Mouse (Mus musculus): ENCODE measurements at regions not wholly inside any gene's neighbourhood (a gene's known extent, or its start where the extent isn't known, plus 50 kb on each side); places are given as distances from the start of the nearest gene placed in this dataset.

DNA sequence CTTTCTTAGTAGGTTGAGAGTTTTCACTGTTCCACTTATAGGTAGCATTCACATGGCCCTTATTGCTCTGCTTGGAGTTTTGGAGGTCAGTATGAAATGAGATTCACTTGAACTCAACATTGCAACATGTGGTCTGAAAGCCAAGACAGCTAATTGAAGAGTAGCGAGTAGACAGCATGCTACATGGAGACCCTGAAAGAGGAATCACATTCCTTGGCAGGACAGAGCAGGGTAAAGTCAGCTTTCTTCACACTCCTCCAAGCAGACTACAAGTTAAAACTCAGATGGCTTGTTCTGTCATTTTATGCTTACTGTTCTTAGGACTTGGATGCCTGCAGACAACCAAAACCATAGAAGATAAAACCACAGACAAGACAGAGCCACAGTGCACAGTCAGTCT lies 91.1 kb upstream of the Rnd3 start:
- no peak for DNase-seq
- intact Hi-C loops (cut with DNase I) = no loop called here

DNA sequence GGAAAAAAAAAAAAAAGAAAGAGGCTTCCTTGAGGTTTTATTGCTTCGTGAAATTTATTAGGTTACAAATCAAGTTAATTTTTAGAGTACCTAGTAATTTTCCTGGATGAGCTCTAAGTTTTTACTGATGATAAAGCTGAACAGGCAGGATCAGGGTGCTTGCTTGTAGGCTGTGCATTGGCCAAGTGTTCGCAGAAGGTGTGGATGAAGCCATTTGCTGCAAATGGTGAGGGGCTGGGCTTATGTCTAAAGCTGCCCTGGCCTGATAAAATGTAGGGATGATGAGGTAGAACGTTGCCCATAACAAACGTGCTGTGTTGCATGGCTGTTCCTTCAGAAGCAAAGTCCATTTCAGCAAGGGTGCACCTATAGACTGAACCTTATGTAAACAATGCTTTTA lies 90.1 kb upstream of the Rnd3 start:
- intact Hi-C loops (cut with DNase I) = no loop called here
- DNase-seq = peak; percentile 5

DNA sequence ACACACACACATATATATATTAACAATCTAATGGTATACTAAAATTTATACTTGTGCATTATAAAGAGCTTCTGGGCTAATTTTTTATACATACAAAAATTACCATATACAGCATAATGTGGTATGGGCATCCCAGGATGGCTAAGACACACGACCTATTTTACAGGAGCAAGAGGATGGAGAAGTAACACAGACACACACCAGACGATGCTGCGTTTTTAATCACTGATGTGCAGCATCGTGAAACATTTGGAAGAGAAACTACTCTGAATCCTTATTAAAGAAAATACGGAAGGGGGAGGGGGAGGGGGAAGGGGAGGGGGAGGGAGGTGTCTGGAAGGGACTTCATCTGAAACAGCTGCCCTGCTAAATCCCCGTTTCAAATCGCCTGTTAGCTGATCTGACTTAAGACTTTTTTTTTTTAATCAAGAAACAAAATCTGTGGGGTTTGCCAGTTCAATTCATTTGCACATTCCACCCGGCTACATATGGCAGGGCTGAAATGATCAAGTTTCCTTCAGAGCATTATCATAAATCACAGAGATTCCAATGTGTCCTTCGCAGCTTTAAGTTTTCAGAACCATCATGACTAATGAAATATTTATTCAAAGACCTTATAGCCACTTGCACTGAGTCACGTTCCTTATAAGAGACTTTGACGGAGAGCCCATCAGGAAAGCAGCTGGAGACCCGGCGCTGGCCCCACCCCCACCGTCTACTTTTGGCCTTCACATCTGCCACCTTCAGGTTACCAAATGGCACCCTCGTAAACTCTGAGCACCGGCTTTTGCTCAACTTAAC lies 89.4 kb upstream of the Rnd3 start:
- peak; percentile 20 for DNase-seq
- intact Hi-C loops (cut with DNase I) = no loop called here

DNA sequence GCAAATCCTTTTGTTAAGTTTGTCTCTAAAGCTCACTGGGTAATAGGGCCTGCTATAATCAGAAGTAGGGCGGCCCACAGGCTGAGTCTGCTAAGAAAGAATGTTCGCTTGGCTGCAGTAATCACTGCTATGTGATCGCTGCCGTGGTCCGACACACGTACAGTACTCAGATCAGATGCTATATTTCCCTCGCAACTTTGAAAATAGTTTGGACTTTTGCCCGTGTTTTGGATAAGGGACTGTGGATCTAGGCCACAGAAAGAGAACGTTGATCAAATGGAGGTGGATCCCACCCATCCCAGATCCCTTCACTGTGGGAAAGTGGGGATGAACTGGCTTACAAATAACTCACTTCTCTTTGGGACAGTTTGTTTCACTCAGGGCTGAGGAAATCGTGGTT lies 88.5 kb upstream of the Rnd3 start:
- DNase-seq = no peak
- intact Hi-C loops (cut with DNase I) = no loop called here

DNA sequence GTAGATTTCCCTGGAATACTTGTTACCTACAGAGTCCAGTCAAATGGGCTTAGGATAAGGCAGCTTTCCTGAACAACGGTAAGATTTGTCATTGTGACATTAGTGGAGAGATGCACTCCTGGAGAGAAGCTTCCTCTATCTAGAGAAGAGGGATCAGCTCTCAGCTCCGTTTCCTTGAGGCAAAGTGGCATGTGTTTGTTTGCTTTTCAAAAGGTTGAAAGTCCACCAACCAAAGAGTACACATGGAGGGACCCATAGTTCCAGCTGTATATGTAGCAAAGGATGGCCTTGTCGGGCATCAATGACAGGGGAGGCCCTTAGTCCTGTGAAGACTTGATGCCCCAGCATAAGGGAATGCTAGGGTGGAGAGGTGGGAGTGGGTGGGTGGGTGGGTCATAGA lies 87.9 kb upstream of the Rnd3 start:
- intact Hi-C loops (cut with DNase I) = no loop called here
- DNase-seq = no peak

DNA sequence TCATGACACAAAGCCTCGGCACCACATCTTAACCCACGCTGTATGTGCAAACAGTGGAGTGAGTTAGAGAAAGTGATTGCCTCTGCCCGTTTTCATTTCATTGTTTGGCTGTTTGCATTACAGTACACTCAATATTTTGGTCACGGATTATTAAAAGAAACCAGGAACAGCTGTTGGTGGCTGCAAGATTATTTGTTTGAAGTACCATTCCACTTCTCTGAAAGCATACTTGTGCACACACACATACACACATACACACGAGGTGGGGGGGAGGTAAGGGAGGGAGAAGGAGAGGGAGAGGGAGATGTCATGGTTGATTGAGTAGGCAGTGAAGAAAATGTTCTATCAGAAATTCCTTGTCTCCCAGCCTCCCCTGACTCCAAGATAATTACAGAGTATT lies 85.5 kb upstream of the Rnd3 start:
- intact Hi-C loops (cut with DNase I) = no loop called here
- DNase-seq = no peak

DNA sequence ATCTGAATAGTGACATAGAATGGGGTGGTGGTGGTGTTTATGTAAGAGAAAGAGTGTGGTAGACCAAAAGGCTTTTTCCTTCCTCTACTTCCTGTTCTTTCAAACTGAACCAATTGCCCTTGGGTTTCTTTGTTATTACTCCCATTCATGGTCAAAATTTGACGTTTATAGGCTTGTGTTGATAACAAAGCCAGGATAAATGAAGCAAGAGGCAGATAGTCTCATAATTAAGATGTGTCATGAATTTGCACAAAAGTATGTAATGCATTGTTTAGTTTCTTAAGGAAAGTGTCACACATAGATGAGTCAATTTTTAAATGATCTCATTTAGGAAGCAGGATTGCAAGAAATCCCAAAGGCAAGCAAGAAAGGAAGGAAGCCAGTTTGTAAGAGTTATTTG lies 73.9 kb upstream of the Rnd3 start:
- intact Hi-C loops (cut with DNase I) = no loop called here
- no peak for DNase-seq

DNA sequence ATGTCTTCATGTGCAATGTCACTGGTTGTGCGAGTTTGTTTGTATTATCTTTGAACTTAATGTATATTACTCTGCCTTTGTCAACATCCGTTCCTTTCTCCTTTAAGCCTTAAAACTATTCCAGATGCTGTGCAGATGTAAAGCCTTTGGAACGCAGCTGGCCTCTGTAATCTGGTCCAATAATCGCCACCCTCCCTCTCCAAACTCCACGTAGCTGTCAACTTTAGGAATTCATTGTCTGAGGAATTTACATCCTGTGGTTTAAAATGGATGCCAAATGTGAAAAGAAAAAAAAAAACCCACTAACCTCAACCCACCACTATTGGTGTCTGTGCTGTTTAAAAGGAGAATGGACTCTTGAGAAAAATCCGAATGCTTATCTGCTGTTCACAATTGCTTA lies 70.8 kb upstream of the Rnd3 start:
- intact Hi-C loops (cut with DNase I) = no loop called here
- DNase-seq = no peak

DNA sequence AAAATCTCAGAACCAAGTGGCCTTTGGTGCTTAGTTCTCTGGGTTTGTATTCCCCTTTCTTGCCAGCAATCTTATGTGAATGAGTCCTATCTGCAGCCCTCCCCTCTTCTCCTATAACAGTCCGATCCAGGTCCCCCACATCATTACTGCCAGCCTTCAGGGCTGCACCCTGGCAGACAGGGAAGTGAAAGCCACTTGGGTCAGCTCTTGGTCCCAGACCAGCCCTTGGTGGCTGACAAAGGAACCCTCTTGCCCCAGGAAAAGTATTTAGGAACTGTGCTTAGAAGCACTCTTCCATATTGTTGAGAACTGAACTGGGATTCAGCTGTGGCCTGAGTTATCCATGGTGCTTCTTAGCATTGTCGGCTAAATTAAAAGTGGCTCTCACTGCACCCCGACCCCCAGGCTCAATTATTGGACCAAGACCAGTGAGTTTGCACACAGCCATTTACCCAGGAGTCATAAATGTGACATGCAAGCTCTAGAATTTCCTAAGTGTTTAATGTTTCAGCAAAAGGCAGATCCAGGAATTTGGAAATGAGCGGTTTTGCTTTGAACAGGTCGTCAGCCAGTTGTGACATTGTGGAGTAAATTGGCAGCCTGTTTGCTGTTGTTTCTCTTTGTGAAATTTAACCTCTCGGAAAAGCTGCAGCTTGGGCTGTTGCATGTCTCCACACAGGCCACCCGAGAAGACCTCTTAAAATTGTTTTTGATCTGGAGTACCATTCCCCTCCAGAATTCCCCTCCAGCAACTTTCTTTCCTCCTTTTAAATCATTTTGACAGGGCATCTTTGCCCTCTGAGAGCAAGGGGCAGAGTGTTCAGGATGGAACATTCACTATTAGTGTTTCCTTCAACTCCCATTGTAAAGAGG lies 58.5 kb upstream of the Rnd3 start:
- no peak for DNase-seq
- intact Hi-C loops (cut with DNase I) = no loop called here

DNA sequence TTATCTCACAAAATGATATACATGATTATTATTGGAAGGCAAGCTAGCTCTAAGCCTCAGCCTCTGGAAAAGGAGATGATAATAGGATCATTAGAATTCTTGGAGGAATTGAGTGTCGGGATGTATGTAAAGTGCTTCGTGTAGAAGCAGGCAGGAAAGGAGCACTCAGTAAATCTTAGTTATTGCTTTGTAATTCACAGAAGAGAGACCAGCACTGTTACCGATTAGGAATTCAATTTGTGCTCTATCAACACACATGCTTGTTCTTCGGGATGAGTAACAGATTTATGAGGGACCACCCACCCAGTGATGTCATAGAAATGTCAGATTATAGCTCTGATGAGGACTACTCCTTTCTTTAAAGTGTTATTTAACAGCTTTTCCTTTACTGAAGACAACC lies 57.4 kb upstream of the Rnd3 start:
- intact Hi-C loops (cut with DNase I) = no loop called here
- DNase-seq = no peak

All from left cerebral cortex, postnatal 4 days (tissue).